Mouse (Mus musculus) lung, postnatal 0 days (tissue): ENCODE results near the gene Aacs. TPM values are rescaled to one million over a fixed set of nuclear protein-coding genes. Genes with fewer than 3 reads are reported as not detected.

Source experiments
- ATAC-seq: fragments of 200-750 bp; cut with Nextera tagmentation; 2 replicates; pipeline ENCODE4 v1.8.0; 2017; ENCODE audit warnings: moderate library complexity
- DNase-seq: peaks from one replicate; pipeline ENCODE4 v3.0.0-alpha.2; 2016; ENCODE audit warnings: low spot score
- H3K27ac ChIP-seq: fragments of 300-500 bp; sonication (generic); 2 replicates; pipeline ENCODE4 v1.5.1; 2014; ENCODE audit warnings: antibody characterized with exemption, mild to moderate bottlenecking, low read length, mixed read lengths
- H3K27me3 ChIP-seq: fragments of 300-500 bp; sonication (generic); replicated peaks from 2 replicates; pipeline ENCODE4 v1.6.1; 2014; ENCODE audit warnings: low read length, mixed read lengths; ENCODE audit not compliant: insufficient read depth
- H3K36me3 ChIP-seq: fragments of 300-500 bp; sonication (generic); 2 replicates; pipeline ENCODE4 v1.6.1; 2014; ENCODE audit warnings: low read length, mixed read lengths; ENCODE audit not compliant: insufficient read depth
- H3K4me1 ChIP-seq: fragments of 300-500 bp; sonication (generic); 2 replicates; pipeline ENCODE4 v1.6.1; 2014; ENCODE audit warnings: antibody characterized with exemption, low read depth, low read length, mixed read lengths; ENCODE audit not compliant: insufficient read depth
- H3K4me2 ChIP-seq: fragments of 300-500 bp; sonication (generic); replicated peaks from 2 replicates; pipeline ENCODE4 v1.6.1; 2014; ENCODE audit warnings: low read depth, mild to moderate bottlenecking, low read length, moderate library complexity, mixed read lengths
- H3K4me3 ChIP-seq: fragments of 300-500 bp; sonication (generic); 2 replicates; pipeline ENCODE4 v1.5.1; 2014; ENCODE audit warnings: low read depth, low read length
- H3K9ac ChIP-seq: fragments of 300-500 bp; sonication (generic); replicated peaks from 2 replicates; pipeline ENCODE4 v1.6.1; 2014; ENCODE audit warnings: low read depth, mild to moderate bottlenecking
- H3K9me3 ChIP-seq: fragments of 300-500 bp; sonication (generic); 2 replicates; pipeline ENCODE4 v1.6.1; 2016; ENCODE audit warnings: low read length, mixed read lengths
- CTCF ChIP-seq: IDR thresholded peaks from 2 replicates; pipeline ENCODE4 v1.5.1; 2016; ENCODE audit warnings: antibody characterized with exemption, mild to moderate bottlenecking
- EP300 ChIP-seq: IDR thresholded peaks from 2 replicates; pipeline ENCODE4 v1.6.1; 2016; ENCODE audit warnings: antibody characterized with exemption, mild to moderate bottlenecking, control low read depth
- WGBS: fragments of 180-500 bp; shearing (Covaris S2); extraction: QIAGEN DNeasy Blood & Tissue Kit; methylation state at CpG from one replicate; pipeline ENCODE4 v1.1.7; 2014; 5-methylcytosine and 5-hydroxymethylcytosine counted together
- polyA plus RNA-seq: library from polyadenylated mRNA; unstranded; fragments of >200 nt; fragmentation: Nextera tagmentation; extraction: Ambion mirVana; gene quantifications from 2 replicates; pipeline ENCODE4 v1.2.1, GENCODE M21; 2015

The Aacs gene
- polyA plus RNA-seq, 1 experiment from 2014 or later, result 20.0 TPM

DNA sequence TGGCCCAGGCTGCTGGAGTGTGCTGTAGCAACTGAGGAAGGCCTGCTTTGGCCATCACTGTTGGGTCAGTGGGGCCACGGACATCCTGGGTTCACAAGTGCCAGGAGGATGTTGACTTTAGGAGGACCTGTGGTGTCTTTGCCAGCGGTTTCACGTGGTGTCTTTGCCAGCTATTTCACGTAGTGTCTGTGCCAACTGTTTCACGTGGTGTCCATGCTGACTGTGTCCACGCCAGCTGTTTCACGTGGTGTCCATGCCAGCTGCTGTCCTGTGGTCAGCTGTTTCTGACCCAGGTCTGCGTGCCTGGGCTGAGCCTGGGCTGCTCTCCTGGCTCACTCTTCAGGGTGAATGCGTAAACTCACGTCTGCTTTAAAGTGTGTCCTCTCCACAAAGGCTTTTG, 20.0 kb downstream of the Aacs start:
- H3K4me2 ChIP-seq, result no peak overlapping the region
- H3K27me3 ChIP-seq, result no peaks in the 10 kb centered on the region
- no peak overlapping the region for H3K9ac ChIP-seq
- H3K9me3 ChIP-seq, result no peaks in the 10 kb centered on the region
- H3K4me1 ChIP-seq, result no peaks in the 10 kb centered on the region
- H3K27ac ChIP-seq, result no peak overlapping the region
- TF ChIP-seq EP300 (no peak), CTCF (no peak)
- no peak for ATAC-seq
- H3K36me3 ChIP-seq, result no peaks in the 10 kb centered on the region
- WGBS, result 73% methylated on average over 10 of the region's 10 CpGs
- H3K4me3 ChIP-seq, result no peak overlapping the region
- no peak for DNase-seq

GRCm38 (mm10) chr5:125497821-125498600, 22.4 kb downstream of the Aacs start:
- peak; percentile 35 for DNase-seq
- Histone ChIP-seq H3K27ac (no peak overlapping the region), H3K36me3 (no peaks in the 10 kb centered on the region), H3K4me2 (no peak overlapping the region), H3K4me3 (no peak overlapping the region), H3K9ac (no peak overlapping the region), H3K27me3 (no peaks in the 10 kb centered on the region), H3K4me1 (no peaks in the 10 kb centered on the region), H3K9me3 (no peaks in the 10 kb centered on the region)
- TF ChIP-seq EP300, result no peak
- peak; percentile 70 for TF ChIP-seq CTCF
- ATAC-seq, result no peak
- 75% methylated on average over 12 of the region's 12 CpGs for WGBS

DNA sequence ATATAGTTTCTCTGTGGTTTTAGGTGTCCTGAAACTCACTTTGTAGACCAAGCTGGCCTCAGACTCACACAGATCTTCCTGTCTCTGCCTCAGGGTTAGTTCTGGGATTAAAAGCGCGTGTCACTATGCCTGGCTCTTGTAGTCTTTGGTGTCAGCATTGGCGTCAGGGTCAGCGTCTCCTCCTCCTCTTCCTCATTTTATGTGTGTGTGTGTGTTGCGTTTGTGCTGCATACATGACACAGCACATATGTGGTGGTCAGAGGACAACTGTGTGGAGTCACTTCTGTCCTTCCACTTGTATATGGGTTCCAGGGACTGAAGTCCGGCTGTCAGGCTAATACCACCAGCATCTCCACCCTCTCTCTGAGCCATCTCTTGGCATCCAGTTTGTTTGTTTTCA, 25.9 kb downstream of the Aacs start:
- DNase-seq, result no peak
- H3K4me2 ChIP-seq, result no peak overlapping the region
- no peak overlapping the region for H3K4me3 ChIP-seq
- no peak overlapping the region for H3K27ac ChIP-seq
- H3K9ac ChIP-seq, result no peak overlapping the region
- WGBS, result 86% methylated on average over 6 of the region's 6 CpGs
- H3K36me3 ChIP-seq, result no peaks in the 10 kb centered on the region
- ATAC-seq, result no peak
- TF ChIP-seq EP300 (no peak), CTCF (no peak)
- no peaks in the 10 kb centered on the region for H3K9me3 ChIP-seq
- H3K4me1 ChIP-seq, result no peaks in the 10 kb centered on the region
- no peaks in the 10 kb centered on the region for H3K27me3 ChIP-seq

DNA sequence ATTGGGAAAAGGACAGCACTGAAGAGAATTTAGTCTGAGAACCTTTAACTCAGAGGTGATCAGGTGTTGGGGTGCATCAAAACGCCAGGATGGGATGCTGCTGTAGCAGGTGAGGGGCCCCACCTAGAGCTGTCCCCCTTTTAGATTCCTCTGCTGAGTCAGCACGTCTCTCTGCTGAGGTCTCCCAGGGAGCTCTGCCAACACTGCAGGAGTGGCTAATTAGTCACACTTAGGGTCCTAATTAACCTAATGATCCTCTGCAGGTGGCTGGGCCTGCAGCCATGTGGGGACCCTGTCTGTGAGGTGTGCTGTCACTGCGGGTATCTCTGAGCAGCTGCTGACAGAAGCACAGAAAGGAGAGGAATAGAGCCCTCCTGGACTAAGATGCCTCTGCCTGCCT, 26.6 kb downstream of the Aacs start:
- TF ChIP-seq CTCF, result no peak
- no peak for TF ChIP-seq EP300
- no peak for DNase-seq
- Histone ChIP-seq H3K27ac (no peak overlapping the region), H3K27me3 (no peaks in the 10 kb centered on the region), H3K9ac (no peak overlapping the region), H3K9me3 (no peaks in the 10 kb centered on the region), H3K4me2 (no peak overlapping the region), H3K4me1 (no peaks in the 10 kb centered on the region), H3K36me3 (no peaks in the 10 kb centered on the region), H3K4me3 (no peak overlapping the region)
- WGBS, result 58% methylated on average over 3 of the region's 3 CpGs
- ATAC-seq, result no peak

GRCm38 (mm10) chr5:125503628-125504027, 28.0 kb downstream of the Aacs start:
- no peak for TF ChIP-seq CTCF
- TF ChIP-seq EP300, result no peak
- Histone ChIP-seq H3K4me3 (no peak overlapping the region), H3K9ac (no peak overlapping the region), H3K27ac (no peak overlapping the region), H3K36me3 (no peaks in the 10 kb centered on the region), H3K9me3 (no peaks in the 10 kb centered on the region), H3K27me3 (no peaks in the 10 kb centered on the region), H3K4me2 (no peak overlapping the region), H3K4me1 (no peaks in the 10 kb centered on the region)
- no peak for ATAC-seq
- WGBS, result 81% methylated on average over 6 of the region's 6 CpGs
- DNase-seq, result no peak

- Histone ChIP-seq H3K9me3 (no peaks in the 10 kb centered on the region), H3K4me2 (no peak overlapping the region), H3K4me3 (no peak overlapping the region), H3K9ac (no peak overlapping the region), H3K36me3 (no peaks in the 10 kb centered on the region), H3K27ac (no peak overlapping the region), H3K4me1 (no peaks in the 10 kb centered on the region), H3K27me3 (no peaks in the 10 kb centered on the region)
- WGBS, result 75% methylated on average over 11 of the region's 11 CpGs
- ATAC-seq (no peak), DNase-seq (no peak)
- TF ChIP-seq CTCF (no peak), EP300 (no peak)
Measured at GRCm38 (mm10) chr5:125504692-125505091, 29.1 kb downstream of the Aacs start.

- no peak overlapping the region for H3K4me3 ChIP-seq
- no peak for DNase-seq
- TF ChIP-seq CTCF, result no peak
- TF ChIP-seq EP300, result no peak
- H3K9me3 ChIP-seq, result no peaks in the 10 kb centered on the region
- H3K36me3 ChIP-seq, result no peaks in the 10 kb centered on the region
- H3K4me1 ChIP-seq, result no peaks in the 10 kb centered on the region
- no peak for ATAC-seq
- no peak overlapping the region for H3K9ac ChIP-seq
- no peaks in the 10 kb centered on the region for H3K27me3 ChIP-seq
- 79% methylated on average over 15 of the region's 15 CpGs for WGBS
- H3K27ac ChIP-seq, result no peak overlapping the region
- no peak overlapping the region for H3K4me2 ChIP-seq
Measured at GRCm38 (mm10) chr5:125505968-125506367, 30.4 kb downstream of the Aacs start.
